12 mouse cellular contexts compared by ENCODE assay signal in the genomic region with DNA sequence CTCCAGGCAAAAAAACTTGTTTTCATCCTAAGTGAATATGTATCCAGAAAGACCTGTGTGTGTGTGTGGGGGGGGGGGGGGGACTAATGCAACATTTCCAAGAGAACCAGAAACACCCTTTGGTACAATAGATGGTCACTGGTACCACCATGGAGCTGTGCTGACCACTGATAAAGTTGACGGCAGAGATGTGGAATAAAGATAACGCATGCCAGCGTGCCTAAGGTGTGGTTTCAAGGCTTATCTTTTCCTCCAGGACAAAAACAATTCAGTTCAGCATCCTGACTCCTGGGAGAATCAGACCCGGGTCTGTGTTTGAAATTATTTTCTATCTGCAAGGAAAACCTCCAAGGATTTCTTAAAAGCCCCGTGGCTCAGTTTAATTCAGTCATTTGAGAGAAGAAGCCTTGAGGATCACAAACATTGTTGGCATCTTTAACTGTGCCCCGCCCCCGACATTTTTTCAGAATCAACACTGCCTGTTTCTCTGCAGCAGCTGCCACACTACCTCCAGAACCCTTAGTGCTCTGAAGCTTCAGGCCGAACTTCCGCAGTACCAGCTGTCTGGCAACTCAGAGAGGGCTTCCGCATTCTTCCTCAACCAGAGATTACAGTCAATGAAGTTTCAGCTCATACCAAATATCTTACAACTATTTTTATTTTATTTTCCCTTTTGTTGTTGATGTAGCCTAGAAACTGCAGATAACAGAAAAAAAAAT.
DNase-seq lines count a peak whose midpoint lies in the region; ATAC-seq and TF ChIP-seq lines count a peak whose summit lies in the region.
"Had no signal": no experiment of that assay in that cellular context is flagged by ENCODE, and none has a peak within 500 bp of the region (broad histone marks: within the 10 kb centered on the region; RNA-seq: fewer than 3 reads in every experiment).

No protein-coding gene starts in this region.

- no peak overlapping the region for H3K4me3 ChIP-seq in lung, embryonic 14.5 days (ENCODE audit: low read depth, low read length)
- H3K4me3 ChIP-seq in lung, postnatal 0 days (ENCODE audit: low read depth, low read length), result no peak overlapping the region
- H3K4me3 ChIP-seq in stomach, postnatal 0 days (ENCODE audit: low read depth, low read length), result no peak overlapping the region
- no peak overlapping the region for H3K4me3 ChIP-seq in kidney, embryonic 14.5 days (ENCODE audit: low read length)
- H3K4me3 ChIP-seq: embryonic facial prominence, embryonic 13.5 days; limb, embryonic 12.5 days; stomach, embryonic 15.5 days had no signal

- H3K27me3 ChIP-seq in lung, embryonic 14.5 days (ENCODE audit: insufficient read depth, low read length), result no peaks in the 10 kb centered on the region
- H3K27me3 ChIP-seq in lung, postnatal 0 days (replicated peaks; ENCODE audit: insufficient read depth, low read length), result no peaks in the 10 kb centered on the region
- H3K27me3 ChIP-seq in stomach, postnatal 0 days (ENCODE audit: control insufficient read depth, insufficient read depth, low read length), result no peaks in the 10 kb centered on the region
- H3K27me3 ChIP-seq in kidney, embryonic 14.5 days (ENCODE audit: control insufficient read depth, insufficient read depth, low read length), result no peaks in the 10 kb centered on the region
- H3K27me3 ChIP-seq: embryonic facial prominence, embryonic 13.5 days; limb, embryonic 12.5 days; stomach, embryonic 15.5 days had no signal

- H3K27ac ChIP-seq in lung, embryonic 14.5 days (ENCODE audit: low read depth), result no peak overlapping the region
- no peak overlapping the region for H3K27ac ChIP-seq in lung, postnatal 0 days (ENCODE audit: low read length)
- no peak overlapping the region for H3K27ac ChIP-seq in stomach, postnatal 0 days (replicated peaks)
- H3K27ac ChIP-seq in kidney, embryonic 14.5 days (ENCODE audit: low read depth, low read length), result no peak overlapping the region
- H3K27ac ChIP-seq: embryonic facial prominence, embryonic 13.5 days; limb, embryonic 12.5 days; stomach, embryonic 15.5 days had no signal

- H3K4me1 ChIP-seq in lung, embryonic 14.5 days (ENCODE audit: insufficient read depth), result no peaks in the 10 kb centered on the region
- no peaks in the 10 kb centered on the region for H3K4me1 ChIP-seq in lung, postnatal 0 days (ENCODE audit: insufficient read depth, low read depth, low read length)
- no peaks in the 10 kb centered on the region for H3K4me1 ChIP-seq in stomach, postnatal 0 days (replicated peaks; ENCODE audit: control insufficient read depth, insufficient read depth)
- H3K4me1 ChIP-seq in kidney, embryonic 14.5 days (ENCODE audit: control insufficient read depth, insufficient read depth, low read length), result no peaks in the 10 kb centered on the region
- H3K4me1 ChIP-seq: embryonic facial prominence, embryonic 13.5 days; limb, embryonic 12.5 days; stomach, embryonic 15.5 days had no signal

- H3K36me3 ChIP-seq in lung, embryonic 14.5 days (ENCODE audit: insufficient read depth), result no peaks in the 10 kb centered on the region
- no peaks in the 10 kb centered on the region for H3K36me3 ChIP-seq in lung, postnatal 0 days (ENCODE audit: insufficient read depth, low read length)
- no peaks in the 10 kb centered on the region for H3K36me3 ChIP-seq in stomach, postnatal 0 days (ENCODE audit: control insufficient read depth, insufficient read depth, low read length)
- no peaks in the 10 kb centered on the region for H3K36me3 ChIP-seq in kidney, embryonic 14.5 days (ENCODE audit: control insufficient read depth, insufficient read depth, low read length)
- H3K36me3 ChIP-seq: embryonic facial prominence, embryonic 13.5 days; limb, embryonic 12.5 days; stomach, embryonic 15.5 days had no signal

- WGBS in lung, embryonic 14.5 days, result 50% methylated on average over 10 of the region's 10 CpGs
- WGBS in lung, postnatal 0 days, result 51% methylated on average over 10 of the region's 10 CpGs
- WGBS in stomach, postnatal 0 days, result 51% methylated on average over 10 of the region's 10 CpGs
- WGBS in kidney, embryonic 14.5 days, result 74% methylated on average over 10 of the region's 10 CpGs

- no peak overlapping the region for H3K4me2 ChIP-seq in lung, embryonic 14.5 days
- no peak overlapping the region for H3K4me2 ChIP-seq in lung, postnatal 0 days (replicated peaks; ENCODE audit: low read depth, low read length)
- no peak overlapping the region for H3K4me2 ChIP-seq in stomach, postnatal 0 days (replicated peaks; ENCODE audit: low read depth)
- no peak overlapping the region for H3K4me2 ChIP-seq in kidney, embryonic 14.5 days (replicated peaks; ENCODE audit: low read depth, low read length)
- H3K4me2 ChIP-seq: embryonic facial prominence, embryonic 13.5 days; limb, embryonic 12.5 days; stomach, embryonic 15.5 days had no signal

- no peak for DNase-seq in frontal cortex, postnatal 14 days (ENCODE audit: low spot score in 2 of 2)
- peak; percentile 3 for DNase-seq in lung, embryonic 14.5 days
- no peak for DNase-seq in lung, postnatal 0 days (ENCODE audit: low spot score)
- DNase-seq in brain, adult 2 months (ENCODE audit: low read depth, low spot score), result peak; percentile 52
- peak; percentile 31 for DNase-seq in lung, postnatal 10 days
- DNase-seq in stomach, postnatal 0 days (ENCODE audit: low spot score), result no peak

- H3K9me3 ChIP-seq in lung, embryonic 14.5 days (ENCODE audit: low read depth, low read length), result no peaks in the 10 kb centered on the region
- no peaks in the 10 kb centered on the region for H3K9me3 ChIP-seq in lung, postnatal 0 days (ENCODE audit: low read length)
- H3K9me3 ChIP-seq in stomach, postnatal 0 days (ENCODE audit: control insufficient read depth, low read length), result no peaks in the 10 kb centered on the region
- H3K9me3 ChIP-seq in kidney, embryonic 14.5 days (ENCODE audit: control insufficient read depth, low read length), result no peaks in the 10 kb centered on the region
- H3K9me3 ChIP-seq: embryonic facial prominence, embryonic 13.5 days; limb, embryonic 12.5 days; stomach, embryonic 15.5 days had no signal

- TF ChIP-seq CTCF in lung, embryonic 14.5 days (IDR thresholded peaks at IDR 0.05; ENCODE audit: low read depth), result no peak
- TF ChIP-seq CTCF in lung, postnatal 0 days (IDR thresholded peaks at IDR 0.05), result no peak
- TF ChIP-seq CTCF in stomach, postnatal 0 days (IDR thresholded peaks at IDR 0.05; ENCODE audit: low read depth), result no peak

- no peak overlapping the region for H3K9ac ChIP-seq in lung, embryonic 14.5 days
- H3K9ac ChIP-seq in lung, postnatal 0 days (replicated peaks; ENCODE audit: low read depth), result no peak overlapping the region
- no peak overlapping the region for H3K9ac ChIP-seq in stomach, postnatal 0 days (ENCODE audit: low read length)
- no peak overlapping the region for H3K9ac ChIP-seq in kidney, embryonic 14.5 days (ENCODE audit: low read depth, low read length)
- H3K9ac ChIP-seq: embryonic facial prominence, embryonic 13.5 days; limb, embryonic 12.5 days; stomach, embryonic 15.5 days had no signal

- no peak for TF ChIP-seq EP300 in lung, postnatal 0 days (IDR thresholded peaks at IDR 0.05)
- TF ChIP-seq EP300 in stomach, postnatal 0 days (optimal IDR thresholded peaks at IDR 0.05), result no peak

- ATAC-seq in frontal cortex, adult (ENCODE audit: low TSS enrichment), result peak; percentile 60; the same call in 1 of the 2 replicates
- ATAC-seq in lung, embryonic 14.5 days (ENCODE audit: insufficient read depth), result no peak
- ATAC-seq in lung, postnatal 0 days, result no peak
- ATAC-seq in stomach, postnatal 0 days (ENCODE audit: low FRiP score, low TSS enrichment), result no peak
- ATAC-seq in kidney, embryonic 14.5 days (ENCODE audit: low FRiP score, low TSS enrichment), result no peak
- ATAC-seq: intestine, embryonic 16.5 days had no signal

Comparison
In these comparisons a context has a peak if more than half of its experiments do, and no peak if none do; other contexts are left out.
1. DNase-seq: peak in lung, embryonic 14.5 days (single experiment), brain, adult 2 months (single experiment) and lung, postnatal 10 days (single experiment); none in frontal cortex, postnatal 14 days (0 of 2), lung, postnatal 0 days (single experiment) and stomach, postnatal 0 days (single experiment).